Mouse (Mus musculus) cortical plate, adult 2 months (tissue): Measurements from ENCODE around the gene Pdzrn4. TPM values are rescaled to one million over a fixed set of nuclear protein-coding genes. Genes with fewer than 3 reads are reported as not detected.

Experiments
- H3K27ac ChIP-seq: fragments of 200-500 bp; 2 replicates; pipeline ENCODE4 v1.5.1; 2012; ENCODE audit warnings: low read length, control low read depth, inconsistent platforms; ENCODE audit not compliant: insufficient read depth
- H3K4me1 ChIP-seq: fragments of 200-500 bp; 2 replicates; pipeline ENCODE4 v1.6.1; 2011; ENCODE audit warnings: low read length; ENCODE audit not compliant: control insufficient read depth, insufficient read depth
- H3K4me3 ChIP-seq: fragments of 200-500 bp; 2 replicates; pipeline ENCODE4 v1.5.1; 2011; ENCODE audit warnings: mild to moderate bottlenecking, low read length, control low read depth; ENCODE audit not compliant: insufficient read depth
- CTCF ChIP-seq: fragments of 200-500 bp; IDR thresholded peaks from 2 replicates; pipeline ENCODE4 v1.5.1; 2011; ENCODE audit warnings: mild to moderate bottlenecking, control low read depth, low read length; ENCODE audit not compliant: insufficient read depth; ENCODE audit errors: extremely low read depth
- POLR2A ChIP-seq: fragments of 200-500 bp; IDR thresholded peaks from 2 replicates; pipeline ENCODE4 v1.6.1; 2011; ENCODE audit warnings: mild to moderate bottlenecking, low read length, control low read depth; ENCODE audit not compliant: insufficient read depth; ENCODE audit errors: extremely low read depth
- polyA plus RNA-seq: library from polyadenylated mRNA; depleted of rRNA; stranded (reverse); fragments of >200 nt; gene quantifications from 2 replicates; pipeline ENCODE4 v1.2.3, GENCODE M21; 2012

Gene Pdzrn4
- polyA plus RNA-seq, 1 experiment: 4.6 TPM

DNA sequence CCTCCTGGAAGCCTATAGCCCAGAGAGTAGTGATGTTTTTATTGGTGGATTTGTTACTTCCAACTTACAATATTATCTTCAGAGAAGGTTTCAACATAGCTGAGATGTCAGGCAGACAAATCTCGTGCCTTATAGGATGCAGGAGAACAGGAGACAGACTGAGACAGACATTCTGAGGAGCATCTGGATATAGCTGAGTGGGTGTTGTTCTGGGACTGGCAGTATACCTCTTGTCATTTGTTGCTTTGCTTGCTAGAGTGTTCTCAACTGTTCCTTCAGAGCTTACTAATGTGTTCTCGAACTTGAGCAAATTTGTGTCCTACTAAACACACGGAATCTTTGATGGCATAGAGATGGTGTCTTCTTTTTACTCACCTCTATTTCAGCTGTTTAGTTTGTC lies 94.7 kb downstream of the Pdzrn4 start:
- Histone ChIP-seq H3K27ac (no peak overlapping the region), H3K4me1 (peaks cover 2% of the 10 kb centered on the region; the same call in 1 of the 2 replicates), H3K4me3 (no peak overlapping the region)
- TF ChIP-seq POLR2A (no peak), CTCF (no peak)

DNA sequence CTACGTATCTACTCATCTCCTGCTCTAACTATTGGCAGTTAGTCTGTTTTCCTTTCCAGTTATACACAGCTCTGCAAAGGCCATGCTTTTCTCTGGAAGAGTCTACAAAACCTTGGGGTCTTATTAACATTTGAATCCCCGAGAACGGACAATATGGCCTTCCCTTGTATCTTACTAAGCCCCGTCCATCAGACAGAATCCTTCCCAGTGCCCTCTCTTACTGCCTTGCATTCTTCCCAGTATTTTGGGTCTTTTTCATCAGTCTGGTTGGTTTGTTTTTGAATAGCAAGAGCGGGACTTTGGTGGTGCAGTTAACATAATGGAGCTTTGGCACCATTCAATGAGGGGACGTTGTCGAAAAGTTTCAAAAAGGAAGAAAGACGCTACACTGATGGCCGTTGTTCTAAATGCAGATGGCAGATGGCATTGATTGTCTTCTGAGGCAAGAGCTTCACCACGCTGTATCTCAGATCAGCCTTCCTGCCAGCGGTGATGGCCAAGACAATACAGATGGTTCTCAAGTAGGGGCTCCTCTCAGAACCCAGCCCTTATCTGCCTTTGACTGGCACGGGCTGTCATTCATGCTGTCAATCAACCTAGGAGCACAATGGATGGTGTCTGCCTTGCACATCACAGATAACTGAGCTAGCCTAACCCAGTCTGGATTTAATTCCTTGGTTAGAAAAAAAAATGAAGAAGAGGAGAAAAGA lies 98.9 kb downstream of the Pdzrn4 start:
- H3K27ac ChIP-seq: no peak overlapping the region
- no peak for TF ChIP-seq POLR2A
- no peak for TF ChIP-seq CTCF
- H3K4me3 ChIP-seq: no peak overlapping the region
- H3K4me1 ChIP-seq: no peaks in the 10 kb centered on the region; the same call in 1 of the 2 replicates

DNA sequence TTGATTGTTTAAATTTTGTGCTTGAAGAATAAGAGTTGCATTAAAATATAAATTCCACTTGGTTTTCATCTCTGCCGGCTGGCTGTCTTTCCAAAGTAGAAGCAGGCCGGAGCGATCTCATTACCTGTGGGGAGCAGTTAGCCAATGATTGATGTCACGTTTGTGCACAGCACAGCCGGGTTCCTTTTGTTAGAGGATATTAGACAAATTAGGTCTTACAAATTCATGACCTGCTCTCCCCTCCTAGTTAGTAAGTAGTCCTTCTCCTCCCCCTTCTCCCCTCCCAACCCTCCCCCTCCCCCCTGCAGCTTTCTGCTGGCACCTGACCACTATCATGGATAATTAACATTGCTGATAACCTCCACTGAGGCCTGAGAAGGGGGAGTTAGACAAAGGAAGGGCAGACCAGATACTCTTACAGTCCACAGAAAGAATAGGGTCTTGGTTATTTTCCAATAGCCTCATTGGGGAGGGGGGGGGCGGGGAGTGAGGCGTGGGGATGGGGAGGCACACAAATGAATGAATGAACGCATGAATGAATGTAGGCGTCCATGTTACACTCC lies 103.7 kb downstream of the Pdzrn4 start:
- TF ChIP-seq POLR2A (no peak), CTCF (no peak)
- H3K4me3 ChIP-seq: no peak overlapping the region

DNA sequence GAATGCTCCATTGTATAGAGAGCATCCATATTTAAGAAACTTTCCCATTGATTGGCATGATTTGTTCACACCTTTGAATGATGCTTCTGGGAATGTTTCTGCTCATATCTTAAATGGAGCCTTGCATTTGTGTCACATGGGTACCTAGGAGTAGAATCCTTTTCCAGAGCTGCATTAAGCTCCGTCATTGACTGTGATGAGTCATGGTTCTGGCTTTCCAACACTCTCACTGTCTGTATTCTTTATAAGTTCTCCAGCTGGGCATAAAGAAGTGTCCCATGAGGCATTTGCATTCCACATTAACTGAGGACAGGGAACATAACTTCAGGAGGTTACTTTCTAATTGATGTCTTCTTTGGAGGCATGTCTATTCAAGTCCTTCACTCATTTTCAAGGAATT lies 106.1 kb downstream of the Pdzrn4 start:
- TF ChIP-seq POLR2A (no peak), CTCF (no peak)
- H3K4me1 ChIP-seq: no peaks in the 10 kb centered on the region
- no peak overlapping the region for H3K4me3 ChIP-seq
- H3K27ac ChIP-seq: no peak overlapping the region

More for the DNA sequence above, 103.7 kb downstream of the Pdzrn4 start:
- Histone ChIP-seq H3K4me1 (no peaks in the 10 kb centered on the region), H3K27ac (no peak overlapping the region)

DNA sequence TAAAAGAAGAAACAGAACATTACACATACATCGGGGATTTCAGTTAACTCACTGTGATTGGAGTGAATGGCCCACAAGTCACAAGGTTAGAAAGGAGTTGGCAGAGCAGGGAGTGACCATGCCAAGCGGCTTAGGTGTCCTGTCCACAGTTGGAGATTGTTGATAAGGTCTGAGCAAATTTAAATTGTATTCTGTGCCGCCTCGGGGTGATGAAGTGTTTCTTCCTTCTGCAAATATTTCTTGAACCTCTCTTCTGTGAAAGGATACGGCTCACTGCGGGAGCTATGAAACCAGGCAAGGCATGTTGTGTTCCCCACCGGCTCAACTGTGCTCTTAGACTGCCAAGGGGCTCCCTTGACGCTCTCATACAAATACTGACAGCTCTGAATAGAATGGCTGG lies 112.7 kb downstream of the Pdzrn4 start:
- no peak for TF ChIP-seq POLR2A
- no peak overlapping the region for H3K4me3 ChIP-seq
- H3K4me1 ChIP-seq: no peaks in the 10 kb centered on the region
- H3K27ac ChIP-seq: no peak overlapping the region

DNA sequence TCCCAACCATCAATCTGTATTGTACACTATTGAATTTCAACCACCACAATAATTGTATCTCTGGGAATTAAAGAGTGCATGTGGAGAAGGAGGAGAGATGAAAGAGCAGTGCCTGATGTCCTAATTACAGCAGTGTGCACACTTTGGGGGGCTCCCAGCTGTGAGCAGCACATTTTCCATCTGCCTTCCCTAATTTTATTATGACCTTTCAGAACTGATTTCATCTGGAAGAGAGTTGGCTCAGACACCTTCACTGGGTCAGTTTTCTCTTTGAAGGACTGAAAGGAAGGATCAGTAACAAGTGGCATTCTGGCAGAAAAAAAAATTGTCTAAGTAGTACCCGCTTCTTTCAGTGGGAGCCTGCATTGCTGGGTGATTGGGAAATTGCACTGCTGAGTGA lies 119.0 kb downstream of the Pdzrn4 start:
- Histone ChIP-seq H3K4me3 (no peak overlapping the region), H3K4me1 (peaks cover 2% of the 10 kb centered on the region; the same call in 1 of the 2 replicates), H3K27ac (no peak overlapping the region)
- TF ChIP-seq CTCF: no peak
- TF ChIP-seq POLR2A: no peak

DNA sequence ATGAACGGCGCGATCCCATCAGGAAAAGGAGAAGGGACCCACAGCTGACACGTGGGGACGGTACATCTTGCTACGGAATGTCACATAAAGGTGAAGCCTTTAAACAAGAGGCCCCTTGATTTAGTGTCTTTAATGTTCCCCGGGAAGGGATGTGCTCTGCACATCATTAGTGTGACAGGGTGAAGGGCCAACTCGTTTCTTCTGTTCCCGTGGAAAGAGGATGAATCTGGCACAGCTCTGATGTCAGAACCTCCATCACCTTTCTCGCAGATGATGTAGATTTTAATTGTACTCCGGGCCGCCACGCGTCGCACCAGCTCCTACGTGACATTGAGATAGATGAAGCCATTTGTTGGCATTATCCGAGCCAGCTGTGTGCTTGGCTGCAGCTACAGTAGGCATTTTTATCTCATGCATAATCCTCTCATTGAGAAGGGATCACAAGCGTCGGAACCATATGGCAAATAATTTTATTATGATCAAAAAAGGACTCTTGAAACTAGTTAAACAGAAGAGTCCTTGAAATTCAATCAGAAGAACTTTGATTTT lies 124.1 kb downstream of the Pdzrn4 start:
- Histone ChIP-seq H3K27ac (no peak overlapping the region), H3K4me3 (no peak overlapping the region; the same call in 1 of the 2 replicates), H3K4me1 (peaks cover 2% of the 10 kb centered on the region; the same call in 1 of the 2 replicates)
- TF ChIP-seq CTCF (no peak), POLR2A (no peak)

DNA sequence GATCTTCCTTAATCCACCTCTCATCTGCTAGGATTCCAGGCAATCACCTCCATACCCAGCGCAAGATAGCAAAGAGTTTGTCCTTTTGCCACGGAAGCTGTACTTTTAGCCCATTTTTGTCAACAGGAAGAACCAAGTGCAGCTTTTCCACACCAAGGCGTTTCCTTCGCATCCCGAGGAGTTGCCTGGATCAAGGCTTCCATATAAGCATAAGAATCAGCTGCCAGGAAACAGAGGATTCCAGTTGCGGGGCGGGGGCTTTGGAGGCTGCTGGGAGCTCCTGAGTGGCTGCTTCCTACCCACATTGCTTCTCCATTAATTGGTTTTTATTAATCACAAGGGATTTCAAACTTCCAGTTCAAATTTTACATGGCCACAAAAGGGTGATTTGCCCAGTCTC lies 125.0 kb downstream of the Pdzrn4 start:
- H3K4me1 ChIP-seq: peaks cover 2% of the 10 kb centered on the region; the same call in 1 of the 2 replicates
- no peak for TF ChIP-seq POLR2A
- no peak for TF ChIP-seq CTCF
- H3K27ac ChIP-seq: no peak overlapping the region
- H3K4me3 ChIP-seq: no peak overlapping the region

DNA sequence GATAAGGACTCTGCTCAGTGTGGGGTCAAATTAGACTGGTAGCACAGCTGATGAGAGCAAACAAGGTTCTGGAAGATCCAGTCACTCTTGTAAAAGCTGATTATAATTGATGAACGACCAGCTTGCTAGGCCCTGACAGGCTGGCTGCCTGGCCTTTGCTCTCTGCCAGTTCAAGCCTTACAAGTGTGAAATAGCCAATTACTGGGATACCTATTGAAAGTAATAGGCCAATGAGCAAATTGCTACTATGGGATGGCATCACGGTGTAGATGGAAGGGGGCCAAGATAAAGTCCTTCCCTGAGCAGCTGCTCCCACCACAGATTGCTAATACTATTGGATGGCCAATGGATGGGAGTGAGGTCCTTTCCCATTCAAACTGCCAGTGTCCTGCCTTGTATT lies 128.2 kb downstream of the Pdzrn4 start:
- no peak for TF ChIP-seq POLR2A
- no peak for TF ChIP-seq CTCF
- H3K27ac ChIP-seq: no peak overlapping the region
- H3K4me3 ChIP-seq: no peak overlapping the region
- H3K4me1 ChIP-seq: peaks cover 2% of the 10 kb centered on the region; the same call in 1 of the 2 replicates

DNA sequence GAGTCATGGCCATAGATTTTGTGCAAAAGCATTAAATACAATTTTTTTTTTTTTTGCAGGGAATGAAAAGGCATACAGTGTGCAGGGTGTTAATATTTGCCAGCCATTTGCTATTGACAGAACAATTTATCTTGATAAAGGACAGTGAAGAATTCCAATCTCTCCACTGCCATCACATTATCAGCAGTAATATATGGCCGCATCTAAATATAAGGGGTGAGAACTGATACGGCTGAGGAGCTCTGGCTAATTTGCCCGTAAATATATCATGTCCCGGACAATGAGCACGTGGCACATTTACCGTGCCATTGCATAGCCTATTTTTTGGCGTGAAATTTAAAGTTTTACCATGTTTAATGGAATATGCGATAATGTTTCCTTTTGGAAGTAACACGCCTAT lies 128.7 kb downstream of the Pdzrn4 start:
- peaks cover 2% of the 10 kb centered on the region; the same call in 1 of the 2 replicates for H3K4me1 ChIP-seq
- TF ChIP-seq CTCF: no peak
- no peak for TF ChIP-seq POLR2A
- no peak overlapping the region for H3K4me3 ChIP-seq
- no peak overlapping the region for H3K27ac ChIP-seq
